Mouse (Mus musculus): Measurements from ENCODE around the gene Prg3. TPM values are rescaled to one million over a fixed set of nuclear protein-coding genes. Genes with fewer than 3 reads are reported as not detected.

Prg3 gene
- polyA plus RNA-seq, 1 experiment from 2014 or later: not detected

GRCm38 (mm10) chr2:84955435-84955834 is 32.6 kb upstream of the Prg3 start:
- Histone ChIP-seq H3K4me1 (no peaks in the 10 kb centered on the region), H3K4me2 (replicated peaks) (no peak overlapping the region), H3K9me3 (no peaks in the 10 kb centered on the region), H3K9ac (no peak overlapping the region), H3K36me3 (peaks cover 54% of the 10 kb centered on the region), H3K27me3 (no peaks in the 10 kb centered on the region), H3K4me3 (no peak overlapping the region), H3K27ac (no peak overlapping the region)
- no peak for ATAC-seq (ENCODE audit: insufficient number of reproducible peaks, insufficient read depth, low FRiP score, low TSS enrichment)
- WGBS: 89% methylated on average over 9 of the region's 9 CpGs

- ATAC-seq (ENCODE audit: insufficient number of reproducible peaks, insufficient read depth, low FRiP score, low TSS enrichment): no peak
- 58% methylated on average over 5 of the region's 5 CpGs for WGBS
Observed at GRCm38 (mm10) chr2:84956274-84956673, 31.7 kb upstream of the Prg3 start.

GRCm38 (mm10) chr2:84958588-84959264 is 29.3 kb upstream of the Prg3 start:
- Histone ChIP-seq H3K9me3 (no peaks in the 10 kb centered on the region), H3K4me1 (no peaks in the 10 kb centered on the region), H3K27ac (no peak overlapping the region), H3K27me3 (no peaks in the 10 kb centered on the region), H3K4me2 (replicated peaks) (no peak overlapping the region), H3K9ac (no peak overlapping the region), H3K4me3 (no peak overlapping the region), H3K36me3 (peaks cover 34% of the 10 kb centered on the region)
- WGBS: 91% methylated on average over 11 of the region's 11 CpGs
- no peak for ATAC-seq (ENCODE audit: insufficient number of reproducible peaks, insufficient read depth, low FRiP score, low TSS enrichment)

More at GRCm38 (mm10) chr2:84956274-84956673, 31.7 kb upstream of the Prg3 start:
- Histone ChIP-seq H3K27me3 (no peaks in the 10 kb centered on the region), H3K4me1 (no peaks in the 10 kb centered on the region), H3K4me3 (no peak overlapping the region), H3K9me3 (no peaks in the 10 kb centered on the region), H3K36me3 (peaks cover 46% of the 10 kb centered on the region), H3K4me2 (replicated peaks) (no peak overlapping the region), H3K9ac (no peak overlapping the region), H3K27ac (no peak overlapping the region)

- Histone ChIP-seq H3K36me3 (peaks cover 21% of the 10 kb centered on the region), H3K27ac (no peak overlapping the region), H3K27me3 (no peaks in the 10 kb centered on the region), H3K4me1 (no peaks in the 10 kb centered on the region), H3K4me3 (no peak overlapping the region), H3K9me3 (no peaks in the 10 kb centered on the region), H3K9ac (no peak overlapping the region), H3K4me2 (replicated peaks) (no peak overlapping the region)
- ATAC-seq (ENCODE audit: insufficient number of reproducible peaks, insufficient read depth, low FRiP score, low TSS enrichment): no peak
- WGBS: 68% methylated on average over 2 of the region's 2 CpGs
Observed at GRCm38 (mm10) chr2:84961300-84961699, 26.7 kb upstream of the Prg3 start.

- no peak for ATAC-seq (ENCODE audit: insufficient number of reproducible peaks, insufficient read depth, low FRiP score, low TSS enrichment)
Observed at GRCm38 (mm10) chr2:84961901-84962300, 26.1 kb upstream of the Prg3 start.

GRCm38 (mm10) chr2:84962906-84963507 is 25.0 kb upstream of the Prg3 start:
- no peak overlapping the region for H3K27ac ChIP-seq

More at GRCm38 (mm10) chr2:84961901-84962300, 26.1 kb upstream of the Prg3 start:
- 86% methylated on average over 3 of the region's 3 CpGs for WGBS
- Histone ChIP-seq H3K9me3 (no peaks in the 10 kb centered on the region), H3K27ac (no peak overlapping the region), H3K36me3 (0 out of 2 replicates have a peak, but pooled peaks cover 16% of the 10 kb centered on the region), H3K4me3 (no peak overlapping the region), H3K4me1 (no peaks in the 10 kb centered on the region), H3K27me3 (no peaks in the 10 kb centered on the region), H3K4me2 (replicated peaks) (no peak overlapping the region), H3K9ac (no peak overlapping the region)

GRCm38 (mm10) chr2:84964111-84964801 is 23.8 kb upstream of the Prg3 start:
- H3K36me3 ChIP-seq: 0 out of 2 replicates have a peak, but pooled peaks cover 3% of the 10 kb centered on the region
- no peak overlapping the region for H3K9ac ChIP-seq
- H3K27ac ChIP-seq: no peak overlapping the region
- no peak overlapping the region for H3K4me3 ChIP-seq
- no peaks in the 10 kb centered on the region for H3K4me1 ChIP-seq
- H3K27me3 ChIP-seq: no peaks in the 10 kb centered on the region
- H3K9me3 ChIP-seq: no peaks in the 10 kb centered on the region
- WGBS: 86% methylated on average over 7 of the region's 7 CpGs
- ATAC-seq (ENCODE audit: insufficient number of reproducible peaks, insufficient read depth, low FRiP score, low TSS enrichment): no peak
- H3K4me2 ChIP-seq (replicated peaks): no peak overlapping the region

More at GRCm38 (mm10) chr2:84962906-84963507, 25.0 kb upstream of the Prg3 start:
- Histone ChIP-seq H3K36me3 (0 out of 2 replicates have a peak, but pooled peaks cover 9% of the 10 kb centered on the region), H3K27me3 (no peaks in the 10 kb centered on the region), H3K4me3 (no peak overlapping the region), H3K4me1 (no peaks in the 10 kb centered on the region), H3K9ac (no peak overlapping the region), H3K9me3 (no peaks in the 10 kb centered on the region), H3K4me2 (replicated peaks) (no peak overlapping the region)
- ATAC-seq (ENCODE audit: insufficient number of reproducible peaks, insufficient read depth, low FRiP score, low TSS enrichment): no peak
- 32% methylated on average over 6 of the region's 6 CpGs for WGBS

- Histone ChIP-seq H3K4me3 (no peak overlapping the region), H3K4me2 (replicated peaks) (no peak overlapping the region), H3K9ac (no peak overlapping the region), H3K27ac (no peak overlapping the region), H3K27me3 (no peaks in the 10 kb centered on the region), H3K4me1 (no peaks in the 10 kb centered on the region), H3K36me3 (no peaks in the 10 kb centered on the region), H3K9me3 (no peaks in the 10 kb centered on the region)
- 86% methylated on average over 5 of the region's 5 CpGs for WGBS
- ATAC-seq (ENCODE audit: insufficient number of reproducible peaks, insufficient read depth, low FRiP score, low TSS enrichment): no peak
Observed at GRCm38 (mm10) chr2:84967318-84967991, 20.6 kb upstream of the Prg3 start.

- WGBS: 87% methylated on average over 2 of the region's 2 CpGs
- no peak overlapping the region for H3K27ac ChIP-seq
Observed at GRCm38 (mm10) chr2:84975580-84975979, 12.4 kb upstream of the Prg3 start.

GRCm38 (mm10) chr2:84980188-84980587 is 7.8 kb upstream of the Prg3 start, which contains the start of gene Prg2:
Gene Prg2, plus strand, starts transcription at chr2:84980461.
- no peaks in the 10 kb centered on the region for H3K27me3 ChIP-seq
- no peak within 1 kb of the TSS for H3K4me3 ChIP-seq
- H3K27ac ChIP-seq: no peak within 1 kb of the TSS
- no peaks in the 10 kb centered on the region for H3K36me3 ChIP-seq
- ATAC-seq (ENCODE audit: insufficient number of reproducible peaks, insufficient read depth, low FRiP score, low TSS enrichment): no peak
- H3K9me3 ChIP-seq: no peaks in the 10 kb centered on the region
- H3K4me2 ChIP-seq (replicated peaks): no peak within 1 kb of the TSS
- no peak within 1 kb of the TSS for H3K9ac ChIP-seq
- no peaks in the 10 kb centered on the region for H3K4me1 ChIP-seq
- WGBS: 53% methylated on average over 1 of the region's 1 CpGs

More at GRCm38 (mm10) chr2:84975580-84975979, 12.4 kb upstream of the Prg3 start:
- Histone ChIP-seq H3K4me3 (no peak overlapping the region), H3K9ac (no peak overlapping the region), H3K36me3 (no peaks in the 10 kb centered on the region), H3K9me3 (no peaks in the 10 kb centered on the region), H3K4me1 (no peaks in the 10 kb centered on the region), H3K27me3 (no peaks in the 10 kb centered on the region), H3K4me2 (replicated peaks) (no peak overlapping the region)
- ATAC-seq (ENCODE audit: insufficient number of reproducible peaks, insufficient read depth, low FRiP score, low TSS enrichment): no peak

GRCm38 (mm10) chr2:84996376-84996775 is 8.4 kb downstream of the Prg3 start:
- Histone ChIP-seq H3K9me3 (no peaks in the 10 kb centered on the region), H3K36me3 (no peaks in the 10 kb centered on the region), H3K4me1 (no peaks in the 10 kb centered on the region), H3K4me2 (replicated peaks) (no peak overlapping the region), H3K4me3 (no peak overlapping the region), H3K27me3 (no peaks in the 10 kb centered on the region), H3K27ac (no peak overlapping the region), H3K9ac (no peak overlapping the region)
- WGBS: 85% methylated on average over 2 of the region's 2 CpGs
- ATAC-seq (ENCODE audit: insufficient number of reproducible peaks, insufficient read depth, low FRiP score, low TSS enrichment): no peak
